Mouse (Mus musculus) spleen, adult 12 weeks (tissue): ENCODE measurements around the gene Npas1.

ENCODE experiments used
- DNase-seq: peaks from one replicate; pipeline ENCODE4 v3.0.0; 2022; ENCODE audit warnings: low spot score

Gene Npas1

GRCm38 (mm10) chr7:16417141-16417771 lies 60.3 kb downstream of the Npas1 start:
- DNase-seq = no peak

- DNase-seq = no peak
Measured at GRCm38 (mm10) chr7:16415426-16415825, 62.1 kb downstream of the Npas1 start.

GRCm38 (mm10) chr7:16412930-16413329 lies 64.6 kb downstream of the Npas1 start:
- no peak for DNase-seq

GRCm38 (mm10) chr7:16412220-16412896 lies 65.2 kb downstream of the Npas1 start:
- DNase-seq = no peak

- DNase-seq = no peak
Measured at GRCm38 (mm10) chr7:16411100-16411499, 66.4 kb downstream of the Npas1 start.

GRCm38 (mm10) chr7:16406978-16407377 lies 70.5 kb downstream of the Npas1 start:
- DNase-seq = no peak
